Comparison of ENCODE assay signal across 8 mouse cellular contexts in genomic region chr2:172439843-172440639, GRCm38 (mm10). TPM values are rescaled to one million over a fixed set of nuclear protein-coding genes. Genes with fewer than 3 reads are reported as not detected.
DNase-seq lines count a peak whose midpoint lies in the region; ATAC-seq and TF ChIP-seq lines count a peak whose summit lies in the region.

Rtf2 (plus strand) TSS chr2:172440556.

- peak; percentile 78 for ATAC-seq in common myeloid progenitor, adult 5-6 weeks (replicated peaks; ENCODE audit: low read depth, poor library complexity, severe bottlenecking)
- ATAC-seq in hindbrain, postnatal 0 days: peak; percentile 97
- peak; percentile 85 for ATAC-seq in megakaryocyte, adult 5-6 weeks (ENCODE audit: poor library complexity, severe bottlenecking)

- WGBS in hindbrain, postnatal 0 days: 2% methylated on average over 35 of the region's 35 CpGs

- H3K36me3 ChIP-seq in hindbrain, postnatal 0 days (ENCODE audit: insufficient read depth, low read length): 0 out of 2 replicates have a peak, but pooled peaks cover 4% of the 10 kb centered on the region

- H3K4me2 ChIP-seq in hindbrain, postnatal 0 days (ENCODE audit: low read depth, low read length): peak within 1 kb of the TSS; percentile 81

- H3K27me3 ChIP-seq in hindbrain, postnatal 0 days (ENCODE audit: insufficient read depth, low read length): no peaks in the 10 kb centered on the region

- H3K4me3 ChIP-seq in gastrocnemius, adult 2 months: peak within 1 kb of the TSS; percentile 100
- peak within 1 kb of the TSS; percentile 66 for H3K4me3 ChIP-seq in hindbrain, postnatal 0 days (ENCODE audit: low read length)
- peak within 1 kb of the TSS; percentile 99 for H3K4me3 ChIP-seq in left cerebral cortex, adult 2 months

- intact Hi-C loops in gastrocnemius, adult 2 months (cut with DNase I): loop anchor here (2.0 to 5.0 kb wide), 2 partner anchors 69 to 93 kb away; partner anchors contain the start of genes Aurka, Cstf1 and Fam210b
- intact Hi-C loops in left cerebral cortex, adult 2 months (cut with DNase I): loop anchor here (2.0 to 5.0 kb wide), 3 partner anchors 48 to 213 kb away; partner anchors contain the start of genes Aurka, Cass4 and Cstf1

- H3K9ac ChIP-seq in hindbrain, postnatal 0 days (replicated peaks; ENCODE audit: low read length): peak within 1 kb of the TSS; percentile 64

- H3K27ac ChIP-seq in gastrocnemius, adult 2 months: peak within 1 kb of the TSS; percentile 93
- peak within 1 kb of the TSS; percentile 82 for H3K27ac ChIP-seq in hindbrain, postnatal 0 days
- peak within 1 kb of the TSS; percentile 88 for H3K27ac ChIP-seq in left cerebral cortex, adult 2 months

- H3K4me1 ChIP-seq in hindbrain, postnatal 0 days (ENCODE audit: insufficient read depth, low read length): peaks cover 10% of the 10 kb centered on the region

- peak; percentile 12; the same call in 1 of the 2 replicates for TF ChIP-seq CTCF in gastrocnemius, adult 2 months (IDR thresholded peaks at IDR 0.05)
- no peak for TF ChIP-seq CTCF in hindbrain, postnatal 0 days (IDR thresholded peaks at IDR 0.05; ENCODE audit: low read depth)
- peak; percentile 29 for TF ChIP-seq CTCF in left cerebral cortex, adult 2 months (IDR thresholded peaks at IDR 0.05)

- peak; percentile 100 for DNase-seq in ZHBTc4 (ENCODE audit: low read depth, low spot score)
- peak; percentile 99 for DNase-seq in gastrocnemius, adult 2 months
- DNase-seq in hindbrain, postnatal 0 days (ENCODE audit: low spot score): peak; percentile 99
- peak; percentile 99 to 100 for DNase-seq in left cerebral cortex, adult 2 months (ENCODE audit: extremely low spot score in 1 of 2, low spot score in 2 of 2)
- peak; percentile 100 for DNase-seq in right cerebral cortex, adult 2 months (ENCODE audit: low spot score in 2 of 2)
- DNase-seq in urinary bladder, postnatal 14 days (ENCODE audit: low spot score): peak; percentile 100

- H3K9me3 ChIP-seq in hindbrain, postnatal 0 days (ENCODE audit: low read length): no peaks in the 10 kb centered on the region

RNA-seq across cellular contexts. Expression of gene Rtf2, which starts in this region (rescaled TPM):
- 139 and 158 TPM in 2 replicates for total RNA-seq in common myeloid progenitor, adult 5-6 weeks (2017)
- 10 to 100 TPM; 28.1 to 29.3 TPM for total RNA-seq in gastrocnemius, adult 2 months (2021)
- 65.4 and 65.6 TPM in 2 replicates for total RNA-seq in hindbrain, postnatal 0 days (2014; rRNA removed)
- polyA plus RNA-seq in hindbrain, postnatal 0 days (2015; fragmentation: Nextera tagmentation; extraction: Ambion mirVana): 83.6 and 87.9 TPM in 2 replicates
- total RNA-seq in left cerebral cortex, adult 2 months (2021): 10 to 100 TPM; 71.6 to 75.9 TPM
- total RNA-seq in megakaryocyte, adult 5-6 weeks (2015): 49.3 and 54.0 TPM in 2 replicates
- 190 and 209 TPM in 2 replicates for total RNA-seq in megakaryocyte, adult 5-6 weeks (2017)

Comparison
In these comparisons a context has a peak if more than half of its experiments do, and no peak if none do; other contexts are left out.
1. Peak in every context shown above with its lines: DNase-seq, ATAC-seq, H3K4me3 ChIP-seq and H3K27ac ChIP-seq.